Mouse (Mus musculus) neural tube, embryonic 13.5 days (tissue): ENCODE measurements around the gene Rai14. TPM values are rescaled to one million over a fixed set of nuclear protein-coding genes. Genes with fewer than 3 reads are reported as not detected.

ENCODE experiments used
- ATAC-seq: fragments of 200-750 bp; cut with Nextera tagmentation; 2 replicates; pipeline ENCODE4 v1.8.0; 2017; ENCODE audit warnings: low read depth, mild to moderate bottlenecking, moderate TSS enrichment, moderate library complexity
- H3K27ac ChIP-seq: fragments of 300-500 bp; sonication (generic); replicated peaks from 2 replicates; pipeline ENCODE4 v1.5.1; 2015; ENCODE audit warnings: moderate library complexity, mild to moderate bottlenecking, inconsistent platforms
- H3K27me3 ChIP-seq: fragments of 300-500 bp; sonication (generic); 2 replicates; pipeline ENCODE4 v1.6.1; 2015; ENCODE audit warnings: mild to moderate bottlenecking, inconsistent platforms
- H3K36me3 ChIP-seq: fragments of 300-500 bp; sonication (generic); 2 replicates; pipeline ENCODE4 v1.6.1; 2015; ENCODE audit warnings: mild to moderate bottlenecking, inconsistent platforms
- H3K4me1 ChIP-seq: fragments of 300-500 bp; sonication (generic); replicated peaks from 2 replicates; pipeline ENCODE4 v1.6.1; 2015; ENCODE audit warnings: inconsistent platforms
- H3K4me2 ChIP-seq: fragments of 300-500 bp; sonication (generic); 2 replicates; pipeline ENCODE4 v1.6.1; 2015; ENCODE audit warnings: inconsistent platforms, mild to moderate bottlenecking, moderate library complexity
- H3K4me3 ChIP-seq: fragments of 300-500 bp; sonication (generic); 2 replicates; pipeline ENCODE4 v1.5.1; 2015; ENCODE audit warnings: mild to moderate bottlenecking, inconsistent platforms
- H3K9ac ChIP-seq: fragments of 300-500 bp; sonication (generic); 2 replicates; pipeline ENCODE4 v1.6.1; 2015; ENCODE audit warnings: moderate library complexity, mild to moderate bottlenecking, inconsistent platforms
- H3K9me3 ChIP-seq: fragments of 300-500 bp; sonication (generic); 2 replicates; pipeline ENCODE4 v1.6.1; 2016; ENCODE audit warnings: inconsistent platforms
- WGBS: fragments of 180-500 bp; shearing (Covaris S2); methylation state at CpG from one replicate; pipeline ENCODE4 v1.1.7; 2015; 5-methylcytosine and 5-hydroxymethylcytosine counted together
- polyA plus RNA-seq: library from polyadenylated mRNA; unstranded; fragments of >200 nt; fragmentation: Nextera tagmentation; extraction: Ambion mirVana; gene quantifications from 2 replicates; pipeline ENCODE4 v1.2.1, GENCODE M21; 2015

Rai14 gene
- polyA plus RNA-seq, 1 experiment from 2014 or later, result 19.9 TPM

GRCm38 (mm10) chr15:10739279-10739678 lies 24.9 kb upstream of the Rai14 start:
- no peaks in the 10 kb centered on the region for H3K4me1 ChIP-seq
- H3K9me3 ChIP-seq, result no peaks in the 10 kb centered on the region
- H3K9ac ChIP-seq, result no peak overlapping the region
- H3K4me2 ChIP-seq, result no peak overlapping the region
- ATAC-seq, result no peak
- no peaks in the 10 kb centered on the region; the same call in 1 of the 2 replicates for H3K27me3 ChIP-seq
- no peak overlapping the region for H3K27ac ChIP-seq
- no peaks in the 10 kb centered on the region for H3K36me3 ChIP-seq
- 72% methylated on average over 1 of the region's 1 CpGs for WGBS
- no peak overlapping the region for H3K4me3 ChIP-seq

- H3K9ac ChIP-seq, result no peak overlapping the region
- no peaks in the 10 kb centered on the region for H3K4me1 ChIP-seq
- H3K4me2 ChIP-seq, result no peak overlapping the region
- no peak overlapping the region for H3K4me3 ChIP-seq
- no peaks in the 10 kb centered on the region; the same call in 1 of the 2 replicates for H3K27me3 ChIP-seq
- no peaks in the 10 kb centered on the region for H3K36me3 ChIP-seq
- no peaks in the 10 kb centered on the region for H3K9me3 ChIP-seq
- ATAC-seq, result no peak
- no peak overlapping the region for H3K27ac ChIP-seq
- 84% methylated on average over 6 of the region's 6 CpGs for WGBS
Measured at GRCm38 (mm10) chr15:10738354-10739142, 24.1 kb upstream of the Rai14 start.

GRCm38 (mm10) chr15:10735948-10736347 lies 21.5 kb upstream of the Rai14 start:
- H3K4me2 ChIP-seq, result no peak overlapping the region
- H3K4me3 ChIP-seq, result no peak overlapping the region
- ATAC-seq, result no peak
- H3K27me3 ChIP-seq, result no peaks in the 10 kb centered on the region; the same call in 1 of the 2 replicates
- H3K36me3 ChIP-seq, result no peaks in the 10 kb centered on the region
- H3K9me3 ChIP-seq, result no peaks in the 10 kb centered on the region
- no peaks in the 10 kb centered on the region for H3K4me1 ChIP-seq
- H3K9ac ChIP-seq, result no peak overlapping the region
- H3K27ac ChIP-seq, result no peak overlapping the region
- 77% methylated on average over 4 of the region's 4 CpGs for WGBS

GRCm38 (mm10) chr15:10735216-10735615 lies 20.8 kb upstream of the Rai14 start:
- Histone ChIP-seq H3K36me3 (no peaks in the 10 kb centered on the region), H3K4me2 (no peak overlapping the region), H3K4me1 (no peaks in the 10 kb centered on the region), H3K27me3 (no peaks in the 10 kb centered on the region; the same call in 1 of the 2 replicates), H3K9me3 (no peaks in the 10 kb centered on the region), H3K27ac (no peak overlapping the region), H3K9ac (no peak overlapping the region), H3K4me3 (no peak overlapping the region)
- ATAC-seq, result no peak
- WGBS, result 89% methylated on average over 8 of the region's 8 CpGs

- Histone ChIP-seq H3K4me2 (no peak overlapping the region), H3K9me3 (no peaks in the 10 kb centered on the region), H3K27ac (no peak overlapping the region), H3K9ac (no peak overlapping the region), H3K4me1 (no peaks in the 10 kb centered on the region), H3K4me3 (no peak overlapping the region), H3K27me3 (no peaks in the 10 kb centered on the region), H3K36me3 (no peaks in the 10 kb centered on the region)
- ATAC-seq, result no peak
- WGBS, result 87% methylated on average over 3 of the region's 3 CpGs
Measured at GRCm38 (mm10) chr15:10731398-10731797, 17.0 kb upstream of the Rai14 start.

DNA sequence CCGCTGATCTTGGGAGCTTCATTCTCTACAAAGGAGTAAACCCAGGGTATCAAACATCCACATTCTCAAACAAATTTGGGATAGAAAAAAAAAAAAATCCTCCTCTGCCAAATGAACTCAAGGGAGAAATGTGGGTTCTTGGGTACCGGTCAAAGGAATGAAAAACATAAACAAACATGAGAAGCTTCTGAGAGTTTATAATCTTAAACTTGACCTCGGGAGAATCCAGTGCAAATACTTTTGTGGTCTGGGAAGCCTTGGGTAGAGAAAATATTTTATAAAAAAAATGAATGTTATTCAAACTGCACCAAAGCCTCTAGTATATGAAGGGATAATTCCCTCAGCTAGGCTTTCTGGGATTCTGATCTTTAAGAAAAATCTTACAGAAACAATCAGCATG lies 11.8 kb upstream of the Rai14 start:
- 89% methylated on average over 3 of the region's 3 CpGs for WGBS
- Histone ChIP-seq H3K4me1 (peaks cover 13% of the 10 kb centered on the region), H3K9me3 (no peaks in the 10 kb centered on the region), H3K36me3 (no peaks in the 10 kb centered on the region), H3K27me3 (no peaks in the 10 kb centered on the region), H3K9ac (no peak overlapping the region), H3K27ac (no peak overlapping the region), H3K4me2 (no peak overlapping the region), H3K4me3 (no peak overlapping the region)
- ATAC-seq, result no peak

DNA sequence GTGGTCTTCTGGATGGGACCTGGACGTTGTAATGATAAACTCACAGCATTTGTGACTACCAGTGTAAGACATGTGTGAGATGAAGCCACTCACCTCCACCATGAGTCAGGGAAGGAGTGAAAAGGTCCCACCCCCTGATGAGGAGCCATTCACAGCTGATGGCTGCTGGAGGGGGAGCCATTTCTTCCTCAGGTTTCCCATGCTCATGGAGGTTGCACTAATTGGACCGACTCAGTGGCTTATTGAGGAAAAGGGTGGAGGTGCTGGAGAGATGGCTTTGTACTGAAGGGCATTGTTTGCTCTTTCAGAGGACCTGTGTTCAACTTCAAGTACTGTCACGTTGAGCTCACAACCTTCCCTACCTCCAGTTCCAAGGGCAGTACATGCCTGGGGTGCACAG lies 10.4 kb upstream of the Rai14 start:
- no peak for ATAC-seq
- Histone ChIP-seq H3K27me3 (no peaks in the 10 kb centered on the region), H3K9ac (no peak overlapping the region), H3K4me3 (no peak overlapping the region), H3K27ac (no peak overlapping the region), H3K9me3 (no peaks in the 10 kb centered on the region), H3K4me1 (peaks cover 13% of the 10 kb centered on the region), H3K4me2 (no peak overlapping the region), H3K36me3 (no peaks in the 10 kb centered on the region)
- WGBS, result 85% methylated on average over 3 of the region's 3 CpGs

- 56% methylated on average over 1 of the region's 1 CpGs for WGBS
- Histone ChIP-seq H3K4me3 (no peak overlapping the region), H3K4me2 (no peak overlapping the region), H3K4me1 (peaks cover 13% of the 10 kb centered on the region), H3K9ac (no peak overlapping the region), H3K27me3 (no peaks in the 10 kb centered on the region), H3K27ac (no peak overlapping the region), H3K9me3 (no peaks in the 10 kb centered on the region), H3K36me3 (no peaks in the 10 kb centered on the region)
- ATAC-seq, result no peak
Measured at GRCm38 (mm10) chr15:10723507-10723906, 9.1 kb upstream of the Rai14 start.

DNA sequence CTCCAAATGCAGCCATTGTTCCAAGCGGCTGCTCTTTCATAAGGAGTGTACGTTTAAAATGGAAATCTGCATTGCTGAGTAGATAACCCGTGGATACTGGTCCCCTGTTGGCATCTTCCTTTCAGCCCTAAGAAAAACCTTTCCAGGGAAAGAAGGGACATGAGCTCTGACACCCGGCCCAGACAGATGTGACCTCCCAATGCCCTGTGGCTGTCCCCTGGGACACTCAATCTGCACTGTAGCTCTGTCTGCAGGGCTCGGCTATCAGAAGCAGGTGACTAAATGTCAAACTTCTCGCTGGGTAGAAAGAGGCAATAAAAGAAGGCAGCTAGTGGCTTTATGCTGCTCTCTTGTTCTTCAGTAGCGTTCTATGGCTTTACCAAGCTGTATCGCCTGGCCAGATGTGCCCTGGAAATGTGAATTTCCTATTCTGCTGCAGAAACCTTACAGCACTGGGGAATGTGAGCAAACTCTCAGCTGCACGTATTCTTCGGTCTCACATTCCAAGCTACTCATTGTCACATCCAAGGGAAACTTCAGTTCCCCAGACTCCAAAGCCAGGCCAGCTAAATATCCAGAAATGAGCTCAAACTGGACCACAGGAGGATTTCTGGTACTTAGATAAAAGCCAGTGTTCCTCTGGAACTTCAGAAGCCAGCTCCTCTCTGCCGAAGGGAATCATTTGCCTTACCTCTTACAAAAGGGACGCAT lies 8.4 kb upstream of the Rai14 start:
- Histone ChIP-seq H3K4me3 (no peak overlapping the region), H3K9me3 (no peaks in the 10 kb centered on the region), H3K36me3 (no peaks in the 10 kb centered on the region), H3K4me1 (peaks cover 13% of the 10 kb centered on the region), H3K4me2 (no peak overlapping the region), H3K27me3 (no peaks in the 10 kb centered on the region), H3K9ac (no peak overlapping the region), H3K27ac (no peak overlapping the region)
- WGBS, result 25% methylated on average over 12 of the region's 12 CpGs
- no peak for ATAC-seq

- Histone ChIP-seq H3K9ac (no peak overlapping the region), H3K4me1 (peaks cover 13% of the 10 kb centered on the region), H3K4me3 (no peak overlapping the region), H3K27me3 (no peaks in the 10 kb centered on the region), H3K36me3 (no peaks in the 10 kb centered on the region), H3K27ac (no peak overlapping the region), H3K4me2 (no peak overlapping the region), H3K9me3 (no peaks in the 10 kb centered on the region)
- WGBS, result 91% methylated on average over 11 of the region's 11 CpGs
- no peak for ATAC-seq
Measured at GRCm38 (mm10) chr15:10721259-10721781, 6.9 kb upstream of the Rai14 start.

DNA sequence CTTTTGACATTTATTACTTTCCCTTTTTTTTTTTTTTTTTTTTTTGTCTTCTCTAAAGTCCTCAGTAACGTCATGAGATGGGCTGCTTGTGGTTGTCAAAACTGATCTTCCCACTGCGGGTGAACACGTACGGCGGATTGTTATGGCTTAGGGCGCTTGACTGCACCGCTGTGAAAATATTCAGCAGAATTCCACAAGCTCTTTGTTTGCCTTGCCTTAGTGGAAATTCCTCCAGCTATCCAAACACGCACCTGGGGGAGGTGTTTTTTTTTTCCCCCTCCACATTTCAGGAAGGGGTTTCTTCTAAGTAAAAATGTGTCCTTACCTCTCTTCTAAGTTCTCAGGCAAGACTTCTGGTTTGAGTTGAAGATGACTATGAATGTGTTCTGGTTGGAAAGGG lies 6.2 kb upstream of the Rai14 start:
- H3K27me3 ChIP-seq, result no peaks in the 10 kb centered on the region
- peaks cover 13% of the 10 kb centered on the region for H3K4me1 ChIP-seq
- no peaks in the 10 kb centered on the region for H3K36me3 ChIP-seq
- no peak for ATAC-seq
- H3K9me3 ChIP-seq, result no peaks in the 10 kb centered on the region
- no peak overlapping the region for H3K4me3 ChIP-seq
- no peak overlapping the region for H3K9ac ChIP-seq
- H3K27ac ChIP-seq, result no peak overlapping the region
- WGBS, result 75% methylated on average over 8 of the region's 8 CpGs
- H3K4me2 ChIP-seq, result no peak overlapping the region

GRCm38 (mm10) chr15:10720188-10720587 lies 5.8 kb upstream of the Rai14 start:
- no peaks in the 10 kb centered on the region for H3K27me3 ChIP-seq
- ATAC-seq, result no peak
- WGBS, result 90% methylated on average over 11 of the region's 11 CpGs
- H3K4me2 ChIP-seq, result no peak overlapping the region
- no peak overlapping the region for H3K27ac ChIP-seq
- H3K9ac ChIP-seq, result no peak overlapping the region
- H3K36me3 ChIP-seq, result no peaks in the 10 kb centered on the region
- H3K9me3 ChIP-seq, result no peaks in the 10 kb centered on the region
- H3K4me3 ChIP-seq, result no peak overlapping the region
- peaks cover 17% of the 10 kb centered on the region for H3K4me1 ChIP-seq
